Mouse (Mus musculus): ENCODE results near the gene Ltbr. TPM values are rescaled to one million over a fixed set of nuclear protein-coding genes. Genes with fewer than 3 reads are reported as not detected.

The Ltbr gene
- total and polyA plus RNA-seq, 3 experiments: not detected

- Histone ChIP-seq H3K36me3 (replicated peaks in 1 of 2; ENCODE audit: control insufficient read depth in 1 of 2, insufficient read depth in 1 of 2, low read length in 1 of 2) (no peaks in the 10 kb centered on the region), H3K27ac (ENCODE audit: insufficient read depth, low read depth) (no peak overlapping the region), H3K9ac (ENCODE audit: insufficient read depth, low read depth) (no peak overlapping the region), H3K79me2 (replicated peaks; ENCODE audit: control insufficient read depth, extremely low read depth, insufficient read depth, poor library complexity, severe bottlenecking) (no peaks in the 10 kb centered on the region), H3K4me2 (ENCODE audit: insufficient read depth, low read depth, poor library complexity, severe bottlenecking) (no peak overlapping the region), H3K9me3 (replicated peaks; ENCODE audit: low read length) (no peaks in the 10 kb centered on the region), H3K4me1 (ENCODE audit: control insufficient read depth in 1 of 2, insufficient read depth in 2 of 2) (peaks cover 2 to 4% of the 10 kb centered on the region in 2 experiments; a peak in 3 of 4 replicates), H3K4me3 (replicated peaks in 1 of 3; ENCODE audit: low read depth in 2 of 3, low read length in 2 of 3, poor library complexity in 1 of 3) (no peak overlapping the region), H3K27me3 (replicated peaks) (peaks cover 97% of the 10 kb centered on the region)
- TF ChIP-seq SMC3 (IDR thresholded peaks at IDR 0.05; ENCODE audit: low read depth, low read length) (no peak), TBP (conservative IDR thresholded peaks at IDR 0.05; ENCODE audit: low read depth, low read length) (no peak), RAD21 (IDR thresholded peaks at IDR 0.05; ENCODE audit: low read depth, low read length) (no peak), MEF2A (IDR thresholded peaks at IDR 0.05; ENCODE audit: borderline replicate concordance, low read depth, low read length) (no peak), ZC3H11A (IDR thresholded peaks at IDR 0.05; ENCODE audit: low read depth, low read length) (no peak), USF1 (IDR thresholded peaks at IDR 0.05; ENCODE audit: low read depth, low read length) (no peak), EP300 (IDR thresholded peaks at IDR 0.05; ENCODE audit: low read length) (no peak), GABPA (IDR thresholded peaks at IDR 0.05; ENCODE audit: insufficient replicate concordance, low read depth, low read length) (no peak), POLR2AphosphoS2 (IDR thresholded peaks at IDR 0.05; ENCODE audit: low read depth, low read length) (no peak), MAZ (IDR thresholded peaks at IDR 0.05; ENCODE audit: low read depth, low read length) (no peak), ZNF384 (IDR thresholded peaks at IDR 0.05; ENCODE audit: low read depth, low read length) (no peak), SIN3A (IDR thresholded peaks at IDR 0.05; ENCODE audit: low read length) (no peak), MAFK (IDR thresholded peaks at IDR 0.05; ENCODE audit: insufficient replicate concordance, low read length) (no peak), PAX5 (IDR thresholded peaks at IDR 0.05; ENCODE audit: low read length) (no peak), RCOR1 (conservative IDR thresholded peaks at IDR 0.05; ENCODE audit: low read depth, low read length) (no peak), NELFE (IDR thresholded peaks at IDR 0.05; ENCODE audit: low read depth, low read length) (no peak), BHLHE40 (IDR thresholded peaks at IDR 0.05; ENCODE audit: low read depth, low read length) (no peak), MXI1 (IDR thresholded peaks at IDR 0.05; ENCODE audit: low read depth, low read length) (no peak), TCF12 (IDR thresholded peaks at IDR 0.05; ENCODE audit: low read depth, low read length) (no peak)
- dilution Hi-C loops (cut with MboI; ENCODE audit: extremely low pct_ligation_motif_present, extremely low pct_unique_long_range_greater_than_20kb, low sequenced_read_pairs) (no loop called here), in situ Hi-C loops (cut with MboI; ENCODE audit: low pct_ligation_motif_present, low pct_unique_long_range_greater_than_20kb, low sequenced_read_pairs) (no loop called here)
- no peak for DNase-seq (ENCODE audit: extremely low read depth)
These were observed 41.6 kb upstream of the Ltbr start for GRCm38 (mm10) chr6:125355197-125355741.

GRCm38 (mm10) chr6:125354352-125355151 is 40.9 kb upstream of the Ltbr start:
- dilution Hi-C loops (cut with MboI; ENCODE audit: extremely low pct_ligation_motif_present, extremely low pct_unique_long_range_greater_than_20kb, low sequenced_read_pairs): no loop called here

More at GRCm38 (mm10) chr6:125354352-125355151, 40.9 kb upstream of the Ltbr start:
- Histone ChIP-seq H3K4me3 (replicated peaks in 1 of 3; ENCODE audit: low read depth in 2 of 3, low read length in 2 of 3, poor library complexity in 1 of 3) (no peak overlapping the region), H3K9ac (ENCODE audit: insufficient read depth, low read depth) (no peak overlapping the region), H3K27me3 (replicated peaks) (peaks cover 97% of the 10 kb centered on the region), H3K36me3 (replicated peaks in 1 of 2; ENCODE audit: control insufficient read depth in 1 of 2, insufficient read depth in 1 of 2, low read length in 1 of 2) (no peaks in the 10 kb centered on the region), H3K79me2 (replicated peaks; ENCODE audit: control insufficient read depth, extremely low read depth, insufficient read depth, poor library complexity, severe bottlenecking) (no peaks in the 10 kb centered on the region), H3K27ac (ENCODE audit: insufficient read depth, low read depth) (no peak overlapping the region), H3K4me2 (ENCODE audit: insufficient read depth, low read depth, poor library complexity, severe bottlenecking) (no peak overlapping the region), H3K4me1 (ENCODE audit: control insufficient read depth in 1 of 2, insufficient read depth in 2 of 2) (no peaks in the 10 kb centered on the region), H3K9me3 (replicated peaks; ENCODE audit: low read length) (no peaks in the 10 kb centered on the region)
- TF ChIP-seq CHD1 (IDR thresholded peaks at IDR 0.05; ENCODE audit: low read depth, low read length) (no peak), RAD21 (IDR thresholded peaks at IDR 0.05; ENCODE audit: low read depth, low read length) (no peak), BHLHE40 (IDR thresholded peaks at IDR 0.05; ENCODE audit: low read depth, low read length) (no peak), MAX (IDR thresholded peaks at IDR 0.05; ENCODE audit: low read length) (no peak), HCFC1 (IDR thresholded peaks at IDR 0.05; ENCODE audit: low read depth, low read length) (no peak), ZMIZ1 (IDR thresholded peaks at IDR 0.05; ENCODE audit: low read depth, low read length) (no peak), NELFE (IDR thresholded peaks at IDR 0.05; ENCODE audit: low read depth, low read length) (no peak), POLR2AphosphoS2 (IDR thresholded peaks at IDR 0.05; ENCODE audit: low read depth, low read length) (no peak), UBTF (IDR thresholded peaks at IDR 0.05; ENCODE audit: low read depth, low read length) (no peak), CTCF (conservative IDR thresholded peaks at IDR 0.05 in 1 of 2, IDR thresholded peaks at IDR 0.05 in 1 of 2; ENCODE audit: low read depth in 2 of 2, low read length in 2 of 2) (no peak)
- in situ Hi-C loops (cut with MboI; ENCODE audit: low pct_ligation_motif_present, low pct_unique_long_range_greater_than_20kb, low sequenced_read_pairs): no loop called here
- DNase-seq (ENCODE audit: extremely low read depth): no peak

All from CH12.LX (cell line).